Mouse (Mus musculus): Measurements from ENCODE around the gene Zfp661.

The Zfp661 gene

DNA sequence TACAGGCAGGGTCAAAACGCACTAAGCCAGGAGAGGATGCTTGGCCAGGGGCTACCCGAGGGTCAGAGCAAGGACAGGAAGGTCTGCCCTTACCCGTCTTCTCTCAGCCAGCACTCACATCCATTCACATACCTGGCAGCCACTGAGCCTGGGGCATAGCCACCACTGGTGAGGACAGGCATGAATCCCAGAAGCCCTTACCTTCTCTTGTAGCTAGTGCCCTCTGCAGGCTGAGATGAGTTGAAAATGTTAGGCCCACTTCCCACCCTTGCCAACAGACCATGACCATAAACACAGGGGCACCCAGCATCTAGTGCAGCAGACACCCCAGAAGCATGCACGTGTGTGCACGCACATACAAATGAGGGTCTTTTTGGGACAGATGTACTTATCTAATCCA, 35.8 kb downstream of the Zfp661 start:
- DNase-seq (ENCODE audit: low read depth, low spot score): no peak

DNA sequence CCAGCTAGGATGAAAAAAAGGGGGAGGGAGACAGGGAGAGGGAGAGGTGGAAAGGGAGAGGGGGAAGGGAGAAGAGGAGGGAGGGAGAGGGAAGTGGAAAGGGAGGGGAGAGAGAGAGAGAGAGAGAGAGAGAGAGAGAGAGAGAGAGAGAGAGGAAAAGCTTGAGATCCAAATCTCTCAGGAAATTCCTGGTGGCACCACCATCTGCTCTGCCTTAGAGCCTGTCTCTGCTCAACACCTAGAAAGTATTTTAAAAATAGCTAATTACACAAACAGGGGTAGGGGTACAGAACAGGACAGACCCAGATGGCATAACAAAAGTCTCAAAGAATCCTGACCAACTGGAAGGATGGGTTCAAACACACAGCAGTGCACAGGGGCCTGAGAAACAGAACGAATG, 36.4 kb downstream of the Zfp661 start:
- DNase-seq (ENCODE audit: low read depth, low spot score): no peak

DNA sequence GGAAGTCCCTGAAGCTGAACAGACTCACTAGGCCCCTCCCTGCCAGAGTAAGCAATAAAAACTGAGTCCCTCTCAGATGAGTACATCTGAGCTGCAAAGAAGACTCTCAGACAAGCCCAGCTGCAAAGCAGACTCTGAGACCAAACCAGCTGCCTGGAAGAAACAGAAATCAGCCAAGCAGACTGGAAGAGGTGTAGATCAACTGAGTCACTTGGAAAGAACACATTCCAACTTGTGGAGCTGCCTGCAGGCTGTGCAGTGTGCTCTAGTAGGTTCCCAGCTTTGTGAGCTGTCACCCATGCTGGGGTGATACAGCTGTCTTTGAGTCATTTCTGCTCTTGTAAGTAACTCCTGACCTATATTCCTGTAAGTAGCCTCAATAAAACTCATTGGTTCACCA, 37.2 kb downstream of the Zfp661 start:
- DNase-seq (ENCODE audit: low read depth, low spot score): no peak

DNA sequence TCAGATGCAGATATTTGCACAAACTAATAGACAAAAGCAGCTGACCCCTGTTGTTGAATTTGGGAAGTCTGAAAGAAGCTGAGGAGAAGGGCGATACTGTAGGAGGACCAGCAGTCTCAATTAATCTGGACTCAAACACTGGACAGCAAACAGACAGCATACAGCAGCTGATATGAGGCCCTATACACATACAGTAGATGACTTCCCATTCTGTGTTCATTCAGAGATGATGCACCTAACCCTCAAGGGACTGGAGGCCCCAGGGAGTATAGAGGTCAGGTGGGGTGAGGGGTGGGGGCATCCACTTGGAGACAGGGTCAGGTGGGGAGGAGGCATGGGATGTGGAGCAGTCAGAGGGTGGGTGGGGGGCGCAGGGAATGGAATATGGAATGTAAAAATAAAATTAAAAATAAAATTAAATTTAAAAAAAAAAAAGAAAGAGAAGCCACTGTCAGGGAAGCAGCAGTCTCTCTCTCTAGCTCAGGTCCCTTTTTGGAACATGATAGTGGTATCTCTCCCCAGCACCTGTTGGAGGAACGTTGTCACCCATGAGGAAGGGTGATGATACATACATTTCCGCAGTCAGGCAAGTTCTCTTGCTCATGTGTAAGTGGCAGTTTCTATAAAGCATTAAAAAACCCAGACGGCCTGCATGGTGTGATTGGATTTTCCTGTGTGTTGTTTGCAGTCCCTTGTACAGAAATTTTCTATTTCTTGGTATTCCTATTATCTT, 38.4 kb downstream of the Zfp661 start:
- no peak for DNase-seq (ENCODE audit: low read depth, low spot score)

DNA sequence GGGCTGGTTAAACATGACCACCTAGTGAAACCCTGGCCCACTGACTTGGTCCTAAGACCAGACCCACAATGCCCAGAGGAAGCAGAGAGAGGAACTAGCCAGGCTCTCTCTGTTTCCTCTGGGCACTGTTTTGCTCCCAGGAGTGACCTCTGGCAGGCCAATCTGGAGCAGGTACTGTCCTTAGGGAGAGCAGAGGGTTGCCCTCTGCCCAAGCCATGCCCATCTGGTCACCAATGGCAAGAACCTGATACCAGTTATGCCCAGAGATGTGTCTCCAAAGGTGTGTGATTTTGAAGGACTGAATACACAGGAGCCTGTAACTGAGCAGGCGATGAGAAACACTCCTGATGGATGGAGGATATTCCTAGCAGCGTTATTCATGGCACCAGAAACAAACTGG, 45.2 kb downstream of the Zfp661 start:
- no peak for DNase-seq (ENCODE audit: low read depth, low spot score)

DNA sequence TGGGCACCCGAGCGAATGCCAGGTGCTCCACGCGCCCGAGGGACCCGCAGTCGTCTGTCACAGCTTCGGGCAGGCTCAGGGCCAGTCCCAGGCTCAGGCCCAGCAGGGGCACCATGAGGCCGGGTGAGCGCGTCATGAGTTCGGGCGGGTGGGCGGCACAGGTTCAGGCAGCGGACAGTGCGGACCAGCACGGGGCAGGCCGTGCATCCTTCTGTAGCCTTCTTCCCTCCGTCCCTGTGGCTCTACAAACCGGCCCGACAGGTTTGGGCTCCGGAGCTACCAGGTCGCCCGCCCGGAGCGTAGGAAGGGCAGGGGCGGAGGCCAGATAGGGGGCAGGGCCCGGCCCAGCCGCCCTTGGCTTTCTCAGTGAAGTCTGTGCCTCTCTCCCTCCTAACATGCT, 45.7 kb downstream of the Zfp661 start, which contains the start of gene Prom2:
Prom2 (minus strand) TSS at position 283 of the 400 bp plus-strand sequence.
- no peak for DNase-seq (ENCODE audit: low read depth, low spot score)

DNA sequence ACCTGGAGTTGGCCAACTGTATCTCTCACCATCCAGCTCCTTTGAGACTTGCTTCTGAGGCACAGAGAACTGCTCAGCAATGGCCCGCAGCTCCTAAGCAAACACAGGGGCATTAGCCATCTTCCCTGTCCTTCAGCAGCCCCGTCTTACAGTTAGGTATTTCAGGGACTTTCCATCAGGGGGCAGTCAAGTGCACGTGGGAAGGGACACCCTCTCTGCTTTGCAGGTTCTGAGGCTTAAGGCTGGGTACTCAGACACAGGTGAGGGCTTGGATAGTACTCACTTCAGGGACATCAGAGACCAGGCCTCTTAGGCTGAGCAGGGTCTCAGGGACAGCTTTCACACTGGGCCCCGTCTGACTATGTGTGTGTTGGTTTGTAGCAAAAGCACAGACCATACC, 47.4 kb downstream of the Zfp661 start:
- DNase-seq (ENCODE audit: low read depth, low spot score): no peak

DNA sequence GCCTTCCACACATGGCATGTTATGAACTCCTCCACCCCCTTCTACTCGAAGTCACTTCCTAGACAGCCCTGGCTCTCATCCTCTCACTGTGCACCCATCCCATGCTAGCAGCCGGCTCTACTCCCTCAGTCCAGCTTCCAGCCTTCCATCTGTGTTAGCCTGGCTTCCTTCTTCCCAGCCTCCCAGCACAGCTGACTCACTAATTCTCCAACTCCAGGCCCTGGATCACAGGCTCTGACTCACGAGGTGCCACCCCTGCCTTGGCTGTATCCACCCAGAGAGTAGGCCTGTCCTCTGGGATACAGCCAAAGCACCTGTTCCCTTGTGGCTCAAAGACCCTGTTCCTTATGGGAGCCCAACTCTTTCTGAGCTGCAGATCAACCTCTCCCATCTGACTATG, 49.3 kb downstream of the Zfp661 start:
- no peak for DNase-seq (ENCODE audit: low read depth, low spot score)

DNA sequence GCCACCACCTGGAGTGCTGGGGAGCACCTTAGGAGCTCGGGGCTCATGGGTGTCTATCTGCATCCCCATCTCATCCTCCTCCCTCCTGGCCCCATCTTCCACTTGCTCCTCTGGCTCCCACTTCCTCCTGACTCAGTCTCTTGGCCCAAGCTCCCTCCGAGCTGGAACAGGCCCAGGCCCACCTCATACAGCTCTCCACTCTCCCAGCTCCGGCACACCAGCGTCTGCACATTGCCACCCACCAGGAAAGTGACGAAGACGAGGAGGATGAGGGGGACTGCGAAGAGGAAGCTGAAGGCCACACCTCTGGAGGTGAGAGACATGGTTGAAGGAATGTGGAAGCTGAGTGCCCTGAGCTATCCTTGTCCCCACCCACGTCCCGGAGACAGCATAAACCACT, 51.5 kb downstream of the Zfp661 start:
- DNase-seq (ENCODE audit: low read depth, low spot score): no peak

DNA sequence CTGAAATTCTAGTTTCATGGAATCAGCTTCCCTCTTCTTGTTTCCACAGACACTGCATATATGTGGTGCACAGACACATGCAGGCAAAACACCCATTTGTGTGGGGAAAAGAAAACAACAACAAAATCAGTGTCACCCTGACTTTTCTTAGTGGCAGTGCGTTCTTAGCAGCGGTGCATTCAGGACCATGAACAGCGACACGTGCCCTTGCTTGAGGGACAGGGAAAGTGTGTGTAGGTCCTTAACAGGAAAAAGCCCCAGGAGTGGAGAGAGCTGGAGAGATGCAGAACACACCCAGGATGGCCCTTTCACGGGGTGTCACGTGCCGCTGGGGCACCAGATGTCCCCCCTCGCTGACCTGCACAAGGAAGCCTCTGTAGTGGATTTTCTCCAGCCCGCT, 54.5 kb downstream of the Zfp661 start:
- DNase-seq (ENCODE audit: low read depth, low spot score): no peak

DNA sequence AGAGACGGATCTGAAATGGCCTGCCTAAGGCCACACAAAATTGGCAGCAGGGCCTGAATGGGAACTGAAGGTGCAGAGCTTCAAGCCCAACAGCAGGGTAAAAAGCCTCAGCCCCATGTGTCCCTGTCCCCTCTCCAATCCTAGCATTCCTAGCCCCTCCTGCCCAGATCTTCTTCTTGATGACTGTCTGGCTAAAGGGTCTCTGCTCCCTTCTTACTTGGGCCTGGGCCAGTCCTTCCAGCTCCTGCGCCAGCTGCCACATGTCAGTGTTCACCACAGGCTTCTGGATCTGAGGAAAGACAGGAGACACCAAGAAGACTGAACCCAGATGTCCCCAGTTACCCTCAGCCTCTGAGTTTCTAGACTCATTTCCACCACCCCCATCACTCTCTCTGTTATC, 55.3 kb downstream of the Zfp661 start:
- DNase-seq (ENCODE audit: low read depth, low spot score): no peak

DNA sequence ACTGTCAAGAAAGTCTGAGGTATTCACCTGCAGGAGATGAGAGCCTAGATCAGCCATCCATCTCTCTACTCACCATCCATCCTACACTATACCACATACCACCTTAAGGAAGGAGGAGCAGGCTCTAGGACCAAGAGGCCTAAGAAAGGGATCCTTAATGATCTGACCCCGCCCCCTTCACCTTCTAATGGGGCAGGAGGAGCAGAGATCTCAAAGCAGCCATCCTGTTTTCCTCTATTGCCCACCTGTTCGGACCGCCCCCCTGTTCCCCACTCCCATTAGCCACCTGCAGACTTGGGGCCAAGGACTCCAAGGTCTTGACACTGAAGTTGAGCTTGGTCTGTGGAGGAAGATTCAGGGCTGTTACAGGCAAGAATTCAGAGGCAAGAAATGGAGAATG, 56.5 kb downstream of the Zfp661 start:
- DNase-seq (ENCODE audit: low read depth, low spot score): no peak

DNA sequence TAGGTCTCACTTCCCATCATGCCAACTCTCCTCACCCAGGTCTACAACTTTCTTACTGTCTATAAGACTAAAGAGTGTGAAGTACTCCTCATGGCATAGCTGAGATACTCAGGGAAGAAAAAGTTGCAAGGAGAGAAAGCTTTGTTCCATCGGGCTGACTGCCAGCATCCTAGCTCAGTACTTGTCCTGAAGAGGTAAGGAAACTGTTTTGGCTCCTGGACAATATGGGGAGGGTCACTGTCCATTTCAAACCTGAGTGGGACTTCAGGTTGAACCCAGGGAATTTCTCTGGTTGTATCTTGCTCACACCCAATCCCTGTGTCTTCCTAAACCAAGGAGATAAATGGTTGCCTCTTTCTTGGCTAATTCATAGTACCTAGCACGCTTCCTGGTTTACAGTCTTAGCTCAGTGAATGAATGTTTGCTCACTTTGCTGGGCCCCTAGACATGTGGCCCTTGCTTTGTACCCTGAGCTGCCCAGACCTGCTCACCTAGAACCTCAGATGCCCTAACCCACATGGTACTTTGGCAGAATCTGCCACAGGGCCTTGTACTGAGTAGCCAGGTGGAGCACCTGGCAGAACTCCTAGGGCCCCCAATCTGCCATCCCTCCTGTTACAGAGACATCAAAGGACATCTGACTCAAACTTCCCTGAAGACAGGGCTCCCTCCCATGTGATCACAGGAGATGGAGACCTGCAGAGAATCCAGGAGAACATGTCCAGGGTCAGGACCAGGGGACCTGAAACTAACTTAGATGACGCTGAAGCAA, 61.7 kb downstream of the Zfp661 start:
- no peak for DNase-seq (ENCODE audit: low read depth, low spot score)

All from CD4-positive helper T cell, adult 2 months (primary cell).